Mouse (Mus musculus): ENCODE results near the gene Fam78a. TPM values are rescaled to one million over a fixed set of nuclear protein-coding genes. Genes with fewer than 3 reads are reported as not detected.

The Fam78a gene
- 0.16 TPM for polyA plus RNA-seq (2014; fragmentation: Illumina TruSeq; extraction: RNeasy Lipid Tissue Mini Kit (QIAGEN cat#74804); ENCODE audit: low read depth, low replicate concordance)

DNA sequence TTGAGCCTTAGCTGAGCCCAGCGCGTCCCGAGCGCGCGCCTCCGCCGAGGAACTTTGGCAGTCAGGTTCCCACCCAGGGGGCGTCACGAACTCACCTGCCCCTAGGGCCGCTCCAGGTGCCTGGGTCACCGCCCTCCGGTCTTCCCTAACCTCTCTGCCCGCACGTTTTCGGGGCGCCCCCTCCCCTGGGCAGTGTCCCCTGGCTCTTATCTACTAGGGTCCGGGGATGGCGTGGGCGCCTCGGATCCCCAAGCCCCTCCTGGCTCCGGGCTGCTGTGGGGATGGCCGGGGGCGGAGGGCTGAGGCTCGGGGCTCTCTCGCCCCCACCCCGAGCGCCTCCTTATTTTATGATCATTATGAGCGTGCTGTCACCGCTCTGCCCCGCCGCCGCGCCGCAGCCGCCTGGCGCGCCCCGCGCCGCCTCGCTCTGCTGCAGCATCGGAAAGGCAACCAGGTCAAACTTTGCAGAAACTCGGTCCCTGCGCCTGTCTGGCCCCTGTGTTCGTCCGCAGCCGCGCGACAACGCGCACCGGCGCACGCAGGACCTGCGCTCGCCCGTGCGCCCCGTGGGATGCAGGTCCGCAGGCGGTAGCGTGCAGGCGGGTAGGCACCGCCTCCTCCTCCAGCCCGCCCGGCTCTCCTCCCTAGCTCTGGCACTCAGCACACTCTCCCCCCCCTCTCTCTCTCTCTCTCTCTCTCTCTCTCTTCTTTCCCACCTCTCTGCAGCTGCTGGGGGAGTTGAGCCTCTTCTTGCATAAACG, at the start of gene Fam78a:
Gene Fam78a (minus strand): TSS at position 747 of the 761 bp plus-strand sequence.

DNA sequence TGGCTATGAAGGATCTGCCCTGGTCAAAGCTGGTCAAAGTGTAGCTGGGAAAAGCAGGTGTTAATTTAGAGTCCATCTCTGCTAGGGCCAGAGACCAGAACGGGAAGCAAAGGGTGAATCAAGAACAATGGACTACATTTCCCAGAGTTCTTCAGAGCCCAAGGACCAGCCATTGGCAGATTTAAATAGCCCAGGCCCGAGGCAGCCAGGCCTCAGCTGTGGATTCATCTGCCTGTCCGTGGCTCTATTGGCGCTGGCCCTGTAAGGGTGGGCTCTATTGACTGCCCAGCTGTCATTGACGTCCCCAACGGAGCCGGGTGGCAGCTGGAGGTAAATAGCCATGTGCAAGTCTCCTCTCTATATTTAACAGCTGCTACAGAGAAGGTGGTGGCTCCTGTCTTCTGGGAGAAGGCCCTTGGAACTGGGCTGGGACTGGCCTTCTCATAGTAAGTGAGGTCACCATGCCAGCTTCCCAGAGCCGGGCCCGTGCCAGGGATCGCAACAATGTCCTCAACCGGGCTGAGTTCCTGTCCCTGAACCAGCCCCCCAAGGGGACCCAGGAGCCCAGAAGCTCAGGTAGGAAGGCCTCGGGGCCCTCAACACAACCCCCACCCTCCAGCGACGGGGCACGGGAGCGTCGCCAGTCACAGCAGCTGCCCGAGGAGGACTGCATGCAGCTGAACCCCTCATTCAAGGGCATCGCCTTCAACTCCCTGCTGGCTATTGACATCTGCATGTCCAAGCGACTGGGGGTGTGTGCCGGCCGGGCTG, 10.9 kb upstream of the Fam78a start, which contains the start of gene Plpp7:
Gene Plpp7 (plus strand): TSS at position 178 of the 771 bp plus-strand sequence.

Other genes starting within 250 kb of the Fam78a start
- not detected for gene Fibcd1, start 238.9 kb downstream of the Fam78a start, polyA plus RNA-seq (2014; fragmentation: Illumina TruSeq; extraction: RNeasy Lipid Tissue Mini Kit (QIAGEN cat#74804); ENCODE audit: low read depth, low replicate concordance)
- gene Lamc3, start 197.6 kb downstream of the Fam78a start, polyA plus RNA-seq (2014; fragmentation: Illumina TruSeq; extraction: RNeasy Lipid Tissue Mini Kit (QIAGEN cat#74804); ENCODE audit: low read depth, low replicate concordance), result 0.13 TPM
- 0.60 TPM for gene Aif1l, start 134.7 kb downstream of the Fam78a start, polyA plus RNA-seq (2014; fragmentation: Illumina TruSeq; extraction: RNeasy Lipid Tissue Mini Kit (QIAGEN cat#74804); ENCODE audit: low read depth, low replicate concordance)
- gene Nup214, start 110.4 kb downstream of the Fam78a start, polyA plus RNA-seq (2014; fragmentation: Illumina TruSeq; extraction: RNeasy Lipid Tissue Mini Kit (QIAGEN cat#74804); ENCODE audit: low read depth, low replicate concordance), result 39.4 TPM
- gene Plpp7, start 10.7 kb upstream of the Fam78a start, polyA plus RNA-seq (2014; fragmentation: Illumina TruSeq; extraction: RNeasy Lipid Tissue Mini Kit (QIAGEN cat#74804); ENCODE audit: low read depth, low replicate concordance), result not detected
- 18.6 TPM for gene Prrc2b, start 66.2 kb upstream of the Fam78a start, polyA plus RNA-seq (2014; fragmentation: Illumina TruSeq; extraction: RNeasy Lipid Tissue Mini Kit (QIAGEN cat#74804); ENCODE audit: low read depth, low replicate concordance)
- gene Pomt1, start 151.7 kb upstream of the Fam78a start, polyA plus RNA-seq (2014; fragmentation: Illumina TruSeq; extraction: RNeasy Lipid Tissue Mini Kit (QIAGEN cat#74804); ENCODE audit: low read depth, low replicate concordance), result 6.2 TPM
- 9.4 TPM for gene Uck1, start 175.3 kb upstream of the Fam78a start, polyA plus RNA-seq (2014; fragmentation: Illumina TruSeq; extraction: RNeasy Lipid Tissue Mini Kit (QIAGEN cat#74804); ENCODE audit: low read depth, low replicate concordance)
- 21.2 TPM for gene Golga2, start 202.5 kb upstream of the Fam78a start, polyA plus RNA-seq (2014; fragmentation: Illumina TruSeq; extraction: RNeasy Lipid Tissue Mini Kit (QIAGEN cat#74804); ENCODE audit: low read depth, low replicate concordance)
- 189 TPM for gene Swi5, start 203.2 kb upstream of the Fam78a start, polyA plus RNA-seq (2014; fragmentation: Illumina TruSeq; extraction: RNeasy Lipid Tissue Mini Kit (QIAGEN cat#74804); ENCODE audit: low read depth, low replicate concordance)